Comparison of ENCODE assay signal across 10 mouse cellular contexts in the genomic region with DNA sequence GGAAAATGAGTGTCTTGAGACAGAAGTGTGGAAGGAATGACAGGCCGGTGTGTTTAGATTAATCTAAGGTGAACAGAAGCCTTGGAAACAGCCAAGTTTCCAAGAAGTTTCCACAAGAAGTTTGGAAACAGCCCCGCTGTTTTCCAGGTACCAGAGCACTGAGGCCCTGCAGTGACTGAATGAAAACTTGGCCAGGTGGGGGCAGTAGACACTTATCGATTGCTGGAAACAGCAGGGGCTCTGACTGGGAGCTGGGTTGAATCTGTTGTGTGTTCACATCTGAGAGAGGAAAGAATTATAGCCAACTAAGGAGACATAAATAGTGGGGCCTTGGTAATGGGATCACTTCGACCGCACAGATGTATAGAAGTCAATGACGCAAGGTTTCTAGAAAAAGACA. TPM values are rescaled to one million over a fixed set of nuclear protein-coding genes. Genes with fewer than 3 reads are reported as not detected.
DNase-seq lines count a peak whose midpoint lies in the region; ATAC-seq and TF ChIP-seq lines count a peak whose summit lies in the region.
"Had no signal": no experiment of that assay in that cellular context is flagged by ENCODE, and none has a peak within 500 bp of the region (broad histone marks: within the 10 kb centered on the region; RNA-seq: fewer than 3 reads in every experiment).

No protein-coding gene starts in this region.

- WGBS in limb, embryonic 14.5 days: 41% methylated on average over 6 of the region's 6 CpGs

- no peak for ATAC-seq in limb, embryonic 14.5 days (ENCODE audit: low FRiP score, low read depth)
- ATAC-seq in megakaryocyte-erythroid progenitor cell, adult 5-6 weeks (replicated peaks; ENCODE audit: low FRiP score, low TSS enrichment, poor library complexity, severe bottlenecking): no peak

- DNase-seq in heart, adult 18-20 months: peak; percentile 4 to 41
- no peak for DNase-seq in heart, adult 9 months (ENCODE audit: low spot score in 2 of 2)
- peak; percentile 26 for DNase-seq in ovary, postnatal 14 days (ENCODE audit: low spot score)
- no peak for DNase-seq in ovary, adult 18-20 months (ENCODE audit: low spot score)
- peak; percentile 22 for DNase-seq in brain, embryonic 14.5 days (ENCODE audit: low read depth)
- peak; percentile 16 for DNase-seq in limb, embryonic 14.5 days (ENCODE audit: low spot score)
- DNase-seq in thymus, postnatal 36 days: peak; percentile 11 to 26

- H3K9me3 ChIP-seq in limb, embryonic 14.5 days (ENCODE audit: control insufficient read depth, low read length): no peaks in the 10 kb centered on the region
- H3K9me3 ChIP-seq: heart, embryonic 13.5 days; liver, embryonic 15.5 days had no signal

- no peaks in the 10 kb centered on the region for H3K27me3 ChIP-seq in limb, embryonic 14.5 days (ENCODE audit: control insufficient read depth, insufficient read depth, low read length)
- H3K27me3 ChIP-seq: heart, embryonic 13.5 days; liver, embryonic 15.5 days had no signal

- H3K36me3 ChIP-seq in limb, embryonic 14.5 days (ENCODE audit: control insufficient read depth, insufficient read depth, low read length): no peaks in the 10 kb centered on the region
- H3K36me3 ChIP-seq: heart, embryonic 13.5 days; liver, embryonic 15.5 days had no signal

- H3K4me3 ChIP-seq in limb, embryonic 14.5 days (replicated peaks; ENCODE audit: low read length): no peak overlapping the region
- H3K4me3 ChIP-seq: heart, embryonic 13.5 days; liver, embryonic 15.5 days had no signal

- TF ChIP-seq CTCF in brain, embryonic 14.5 days (IDR thresholded peaks at IDR 0.05; ENCODE audit: borderline replicate concordance, extremely low read depth, insufficient read depth, insufficient read length): peak; percentile 33; the same call in 1 of the 2 replicates

- no peak for TF ChIP-seq POLR2A in brain, embryonic 14.5 days (IDR thresholded peaks at IDR 0.05; ENCODE audit: borderline replicate concordance, extremely low read depth, insufficient read depth, insufficient read length, poor library complexity, severe bottlenecking)
- TF ChIP-seq POLR2A in limb, embryonic 14.5 days (IDR thresholded peaks at IDR 0.05; ENCODE audit: borderline replicate concordance, extremely low read depth, insufficient read depth, insufficient read length): no peak

- H3K4me1 ChIP-seq in limb, embryonic 14.5 days (ENCODE audit: control insufficient read depth, insufficient read depth, low read length): no peaks in the 10 kb centered on the region
- H3K4me1 ChIP-seq: heart, embryonic 13.5 days; liver, embryonic 15.5 days had no signal

- H3K9ac ChIP-seq in limb, embryonic 14.5 days (ENCODE audit: low read depth, low read length, severe bottlenecking): no peak overlapping the region
- H3K9ac ChIP-seq: heart, embryonic 13.5 days; liver, embryonic 15.5 days had no signal

- no peak overlapping the region for H3K4me2 ChIP-seq in limb, embryonic 14.5 days (replicated peaks; ENCODE audit: low read depth, low read length, severe bottlenecking)
- H3K4me2 ChIP-seq: heart, embryonic 13.5 days; liver, embryonic 15.5 days had no signal

- H3K27ac ChIP-seq in limb, embryonic 14.5 days (replicated peaks; ENCODE audit: low read depth, low read length): no peak overlapping the region
- H3K27ac ChIP-seq: heart, embryonic 13.5 days; liver, embryonic 15.5 days had no signal

RNA-seq across cellular contexts. Expression of a gene that starts 13.0 kb away (rescaled TPM):
- total RNA-seq in heart, adult 18-20 months (2021): 1 to 10 TPM; 4.6 to 4.7 TPM
- polyA plus RNA-seq in brain, embryonic 14.5 days (2012; rRNA removed): 2.9 and 3.4 TPM in 2 replicates
- polyA plus RNA-seq in limb, embryonic 14.5 days (2012; rRNA removed): 2.2 and 2.9 TPM in 2 replicates
- 5.9 and 7.0 TPM in 2 replicates for polyA plus RNA-seq in limb, embryonic 14.5 days (2014; fragmentation: Nextera tagmentation; extraction: Ambion mirVana)
- total RNA-seq in megakaryocyte-erythroid progenitor cell, adult 5-6 weeks (2014; fragmentation: Nextera tagmentation): 3.0 and 9.1 TPM in 2 replicates
- 2.8 and 4.7 TPM in 2 replicates for total RNA-seq in megakaryocyte-erythroid progenitor cell, adult 5-6 weeks (2017)

Comparison
In these comparisons a context has a peak if more than half of its experiments do, and no peak if none do; other contexts are left out.
1. DNase-seq: peak in heart, adult 18-20 months (2 of 2), ovary, postnatal 14 days (single experiment), brain, embryonic 14.5 days (single experiment), limb, embryonic 14.5 days (single experiment) and thymus, postnatal 36 days (2 of 2); none in heart, adult 9 months (0 of 2) and ovary, adult 18-20 months (single experiment).